Mouse (Mus musculus) MEL (cell line): Measurements from ENCODE around the gene Ntmt1. TPM values are rescaled to one million over a fixed set of nuclear protein-coding genes. Genes with fewer than 3 reads are reported as not detected.

Experiments
- DNase-seq: peaks from one replicate; pipeline ENCODE4 v3.0.0; 2011; ENCODE audit warnings: low read depth, low spot score
- H3K27ac ChIP-seq: 2 replicates; pipeline ENCODE4 v1.5.1; 2012; ENCODE audit warnings: low read depth, mild to moderate bottlenecking, control low read depth, low read length, moderate library complexity; ENCODE audit not compliant: control insufficient read depth
- H3K27me3 ChIP-seq, 2 experiments: fragments of 150-350 bp in 1 of 2; sonication (generic) in 1 of 2; 2 replicates each; pipeline ENCODE4 v1.6.1; 2012; ENCODE audit warnings: low read length in 2 of 2, mild to moderate bottlenecking in 2 of 2, improper control_type of control experiment in 1 of 2, moderate library complexity in 1 of 2; ENCODE audit not compliant: insufficient read depth in 2 of 2, control insufficient read depth in 1 of 2
- H3K36me3 ChIP-seq, 2 experiments: 2 replicates each; pipeline ENCODE4 v1.6.1; 2012 to 2014; ENCODE audit warnings: low read length in 2 of 2, improper control_type of control experiment in 1 of 2, inconsistent platforms in 1 of 2, mild to moderate bottlenecking in 1 of 2; ENCODE audit not compliant: insufficient read depth in 2 of 2, control insufficient read depth in 1 of 2
- H3K4me1 ChIP-seq, 2 experiments: fragments of 150-350 bp in 1 of 2; sonication (generic) in 1 of 2; 2 replicates each; pipeline ENCODE4 v1.6.1; 2012; ENCODE audit warnings: low read length in 2 of 2, improper control_type of control experiment in 1 of 2, mild to moderate bottlenecking in 1 of 2; ENCODE audit not compliant: insufficient read depth in 2 of 2, control insufficient read depth in 1 of 2
- H3K4me3 ChIP-seq, 2 experiments: fragments of 150-350 bp in 1 of 2; sonication (generic) in 1 of 2; 2 replicates each; pipeline ENCODE4 v1.5.1; 2012; ENCODE audit warnings: low read depth in 2 of 2, low read length in 2 of 2, mild to moderate bottlenecking in 2 of 2, moderate library complexity in 2 of 2, control low read depth in 1 of 2, improper control_type of control experiment in 1 of 2; ENCODE audit not compliant: control insufficient read depth in 1 of 2, insufficient read depth in 1 of 2
- H3K79me2 ChIP-seq: 2 replicates; pipeline ENCODE4 v1.6.1; 2012; ENCODE audit warnings: mild to moderate bottlenecking, low read length, moderate library complexity; ENCODE audit not compliant: control insufficient read depth, poor library complexity, insufficient read depth
- H3K9ac ChIP-seq: 2 replicates; pipeline ENCODE4 v1.6.1; 2012; ENCODE audit warnings: low read depth, mild to moderate bottlenecking, control low read depth, low read length, moderate library complexity; ENCODE audit not compliant: control insufficient read depth, poor library complexity, severe bottlenecking
- H3K9me3 ChIP-seq: fragments of 150-350 bp; sonication (generic); replicated peaks from 2 replicates; pipeline ENCODE4 v1.6.1; 2012; ENCODE audit warnings: mild to moderate bottlenecking, low read length, improper control_type of control experiment, moderate library complexity; ENCODE audit not compliant: insufficient read depth
- BHLHE40 ChIP-seq: IDR thresholded peaks from 2 replicates; pipeline ENCODE4 v1.6.1; 2012; ENCODE audit warnings: low read depth, mild to moderate bottlenecking, inconsistent platforms, low read length, improper control_type of control experiment, borderline replicate concordance
- CHD1 ChIP-seq: IDR thresholded peaks from 2 replicates; pipeline ENCODE4 v1.6.1; 2012; ENCODE audit warnings: low read depth, mild to moderate bottlenecking, inconsistent platforms, low read length, improper control_type of control experiment
- CTCF ChIP-seq, 3 experiments: IDR thresholded peaks in 2 of 3; conservative IDR thresholded peaks in 1 of 3; 2 replicates each; pipeline ENCODE4 v1.5.1; 2011 to 2012; ENCODE audit warnings: low read length in 3 of 3, low read depth in 2 of 3, mild to moderate bottlenecking in 2 of 3, improper control_type of control experiment in 1 of 3, inconsistent platforms in 1 of 3, mixed read lengths in 1 of 3, moderate library complexity in 1 of 3; ENCODE audit not compliant: control insufficient read depth in 1 of 3, insufficient read depth in 1 of 3, poor library complexity in 1 of 3, severe bottlenecking in 1 of 3
- E2F4 ChIP-seq: IDR thresholded peaks from 2 replicates; pipeline ENCODE4 v1.6.1; 2011; ENCODE audit warnings: low read depth, low read length, improper control_type of control experiment, borderline replicate concordance
- ELF1 ChIP-seq: IDR thresholded peaks from 2 replicates; pipeline ENCODE4 v1.6.1; 2014; ENCODE audit warnings: low read depth, mild to moderate bottlenecking, inconsistent platforms, low read length, improper control_type of control experiment, moderate library complexity
- ETS1 ChIP-seq: IDR thresholded peaks from 2 replicates; pipeline ENCODE4 v1.6.1; 2012; ENCODE audit warnings: low read depth, mild to moderate bottlenecking, inconsistent platforms, low read length, improper control_type of control experiment, moderate library complexity
- GATA1 ChIP-seq: IDR thresholded peaks from 2 replicates; pipeline ENCODE4 v1.6.1; 2011; ENCODE audit warnings: low read depth, low read length, improper control_type of control experiment
- MAFK ChIP-seq: IDR thresholded peaks from 2 replicates; pipeline ENCODE4 v1.6.1; 2011; ENCODE audit warnings: low read depth, mild to moderate bottlenecking, low read length, improper control_type of control experiment, borderline replicate concordance
- MAZ ChIP-seq: IDR thresholded peaks from 2 replicates; pipeline ENCODE4 v1.6.1; 2012; ENCODE audit warnings: low read depth, mild to moderate bottlenecking, inconsistent platforms, low read length, improper control_type of control experiment
- MXI1 ChIP-seq: IDR thresholded peaks from 2 replicates; pipeline ENCODE4 v1.6.1; 2011; ENCODE audit warnings: mild to moderate bottlenecking, low read depth, low read length, improper control_type of control experiment
- MYC ChIP-seq: IDR thresholded peaks from 2 replicates; pipeline ENCODE4 v1.6.1; 2011; ENCODE audit warnings: low read depth, mild to moderate bottlenecking, low read length, improper control_type of control experiment, moderate library complexity
- NRF1 ChIP-seq: IDR thresholded peaks from 2 replicates; pipeline ENCODE4 v1.6.1; 2014; ENCODE audit warnings: low read depth, mild to moderate bottlenecking, inconsistent platforms, low read length, improper control_type of control experiment, moderate library complexity; ENCODE audit not compliant: poor library complexity, insufficient read depth, severe bottlenecking
- POLR2A ChIP-seq, 2 experiments: IDR thresholded peaks; 2 replicates each; pipeline ENCODE4 v1.6.1; 2011 to 2012; ENCODE audit warnings: low read length in 2 of 2, mild to moderate bottlenecking in 2 of 2, control low read depth in 1 of 2, improper control_type of control experiment in 1 of 2, low read depth in 1 of 2, moderate library complexity in 1 of 2; ENCODE audit not compliant: control insufficient read depth in 1 of 2, insufficient read depth in 1 of 2, poor library complexity in 1 of 2
- POLR2AphosphoS2 ChIP-seq: IDR thresholded peaks from 2 replicates; pipeline ENCODE4 v1.6.1; 2011; ENCODE audit warnings: low read length, improper control_type of control experiment
- POLR2AphosphoS5 ChIP-seq: IDR thresholded peaks from 2 replicates; pipeline ENCODE4 v1.6.1; 2012; ENCODE audit warnings: low read depth, borderline replicate concordance, mild to moderate bottlenecking, inconsistent platforms, low read length, moderate library complexity, mixed read lengths
- RAD21 ChIP-seq: IDR thresholded peaks from 2 replicates; pipeline ENCODE4 v1.6.1; 2011; ENCODE audit warnings: mild to moderate bottlenecking, low read depth, low read length, improper control_type of control experiment
- RCOR1 ChIP-seq: IDR thresholded peaks from 2 replicates; pipeline ENCODE4 v1.6.1; 2012; ENCODE audit warnings: low read depth, mild to moderate bottlenecking, inconsistent platforms, low read length, improper control_type of control experiment
- TBP ChIP-seq: IDR thresholded peaks from 2 replicates; pipeline ENCODE4 v1.8.0; 2011; ENCODE audit warnings: low read depth, low read length, improper control_type of control experiment
- polyA plus RNA-seq, 2 experiments: library from polyadenylated mRNA; stranded (reverse) in 1 of 2; unstranded in 1 of 2; fragments of >175 nt in 1 of 2; fragments of >200 nt in 1 of 2; gene quantifications; 2 replicates each; pipeline versions ENCODE4 v1.2.1 to v1.2.4; 2012; ENCODE audit warnings: low replicate concordance in 2 of 2, low read depth in 1 of 2; ENCODE audit not compliant: insufficient read length in 2 of 2, insufficient read depth in 1 of 2, missing spikeins in 1 of 2
- total RNA-seq: library from RNA; depleted of rRNA; stranded (reverse); fragments of 300-350 nt; gene quantifications from 2 replicates; pipeline ENCODE4 v1.2.3, GENCODE M21; 2012

Gene Ntmt1
- total and polyA plus RNA-seq, 3 experiments: 58.9 to 83.2 TPM; not detected in 1

DNA sequence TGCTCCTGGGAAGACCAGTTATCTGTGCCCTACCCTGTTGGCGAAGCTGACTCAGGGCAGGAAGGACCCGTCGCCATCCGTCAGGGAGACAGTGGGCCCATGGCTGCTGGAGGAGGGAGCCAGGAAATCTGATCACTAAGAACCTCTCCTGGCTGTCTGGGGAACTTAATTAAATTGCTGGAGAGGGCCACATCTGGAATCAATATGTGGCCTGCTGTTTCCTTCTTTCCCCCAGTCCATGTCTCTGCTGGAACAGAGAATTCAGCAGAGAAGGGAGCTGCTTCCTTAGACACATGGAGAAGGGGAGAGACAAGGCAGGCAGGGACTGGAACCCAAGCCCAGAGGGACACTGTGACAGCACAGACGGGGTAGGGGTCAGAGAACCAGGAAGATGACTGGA is 26.0 kb downstream of the Ntmt1 start:
- no peak overlapping the region for H3K27ac ChIP-seq
- H3K4me1 ChIP-seq: peaks cover 0 to 15% of the 10 kb centered on the region in 2 experiments; a peak in 2 of 4 replicates
- no peak for TF ChIP-seq ELF1
- TF ChIP-seq MAFK: no peak
- TF ChIP-seq MXI1: no peak
- no peak for TF ChIP-seq CHD1
- TF ChIP-seq BHLHE40: no peak
- TF ChIP-seq CTCF (IDR thresholded peaks at IDR 0.05 in 2 of 3, conservative IDR thresholded peaks at IDR 0.05 in 1 of 3; ENCODE audit: control insufficient read depth in 1 of 3, insufficient read depth in 1 of 3, low read depth in 2 of 3, low read length in 3 of 3, poor library complexity in 1 of 3, severe bottlenecking in 1 of 3): no peak
- TF ChIP-seq POLR2A (IDR thresholded peaks at IDR 0.05; ENCODE audit: control insufficient read depth in 1 of 2, insufficient read depth in 1 of 2, low read depth in 1 of 2, low read length in 2 of 2, poor library complexity in 1 of 2): no peak
- no peak for TF ChIP-seq RAD21
- TF ChIP-seq POLR2AphosphoS2: no peak
- TF ChIP-seq RCOR1: no peak
- H3K9me3 ChIP-seq: no peaks in the 10 kb centered on the region
- peaks cover 0 to 5% of the 10 kb centered on the region in 2 experiments; a peak in 2 of 4 replicates for H3K36me3 ChIP-seq
- H3K4me3 ChIP-seq: no peak overlapping the region
- H3K27me3 ChIP-seq: peaks cover 0 to 3% of the 10 kb centered on the region in 2 experiments; a peak in 1 of 4 replicates
- H3K79me2 ChIP-seq: no peaks in the 10 kb centered on the region
- DNase-seq: no peak
- no peak overlapping the region for H3K9ac ChIP-seq

DNA sequence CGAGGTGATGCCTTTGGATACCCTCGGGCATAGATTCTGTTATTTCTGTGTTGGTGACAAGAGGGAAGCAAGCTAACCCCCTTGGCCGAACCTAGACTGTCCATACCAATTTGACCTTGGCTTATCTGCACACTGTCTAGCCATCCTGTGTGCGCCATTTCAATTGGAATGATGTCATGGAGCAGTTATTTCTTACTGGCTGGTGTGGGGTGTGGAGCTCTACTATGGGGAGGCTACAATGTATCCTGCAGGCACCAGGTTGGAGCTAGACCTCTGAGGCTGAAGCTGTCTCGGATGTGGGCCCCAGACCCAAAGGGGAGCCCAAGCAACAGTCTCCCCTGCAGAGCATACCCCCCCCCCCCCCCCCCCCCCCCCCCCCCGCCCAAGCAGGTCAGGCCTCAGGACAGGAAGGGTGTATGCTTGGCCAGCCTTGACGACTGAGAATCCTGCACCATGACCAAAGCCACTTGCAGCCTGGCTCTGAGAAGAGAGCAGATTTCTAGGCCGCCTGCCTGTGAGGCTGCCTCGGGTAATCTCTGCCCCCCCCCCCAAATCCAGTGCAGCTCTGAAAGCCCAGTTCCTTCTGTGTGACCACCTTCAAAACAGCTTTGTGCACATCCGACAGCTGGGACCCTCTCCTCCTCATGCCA is 26.9 kb downstream of the Ntmt1 start, which contains the start of gene Prrx2:
Gene Prrx2, plus strand, starts transcription at position 600 of the 650 bp plus-strand sequence.
- H3K4me1 ChIP-seq: peaks cover 0 to 9% of the 10 kb centered on the region in 2 experiments; a peak in 1 of 4 replicates
- no peaks in the 10 kb centered on the region for H3K9me3 ChIP-seq
- no peak within 1 kb of the TSS for H3K4me3 ChIP-seq
- no peak within 1 kb of the TSS for H3K9ac ChIP-seq
- H3K27me3 ChIP-seq: peaks cover 2 to 3% of the 10 kb centered on the region in 2 experiments; a peak in 3 of 4 replicates
- no peaks in the 10 kb centered on the region for H3K79me2 ChIP-seq
- H3K27ac ChIP-seq: no peak within 1 kb of the TSS
- DNase-seq: no peak
- H3K36me3 ChIP-seq: no peaks in the 10 kb centered on the region
- no peak for TF ChIP-seq E2F4
- TF ChIP-seq TBP: no peak
- TF ChIP-seq MAZ: no peak
- TF ChIP-seq ETS1: no peak
- no peak for TF ChIP-seq GATA1
- TF ChIP-seq NRF1: no peak
- no peak for TF ChIP-seq CHD1
- no peak for TF ChIP-seq MXI1
- no peak for TF ChIP-seq POLR2AphosphoS5
- TF ChIP-seq MYC: no peak
- TF ChIP-seq POLR2A (IDR thresholded peaks at IDR 0.05; ENCODE audit: control insufficient read depth in 1 of 2, insufficient read depth in 1 of 2, low read depth in 1 of 2, low read length in 2 of 2, poor library complexity in 1 of 2): no peak
